Mouse (Mus musculus) erythroblast, embryonic 14.5 days (primary cell): ENCODE results near the gene Maml3. TPM values are rescaled to one million over a fixed set of nuclear protein-coding genes. Genes with fewer than 3 reads are reported as not detected.

ENCODE experiments used
- H3K27me3 ChIP-seq: 2 replicates; pipeline ENCODE4 v1.6.1; 2012; ENCODE audit warnings: inconsistent platforms; ENCODE audit not compliant: control insufficient read depth
- H3K36me3 ChIP-seq: 2 replicates; pipeline ENCODE4 v1.6.1; 2012; ENCODE audit warnings: mild to moderate bottlenecking, inconsistent platforms; ENCODE audit not compliant: control insufficient read depth
- H3K4me1 ChIP-seq: 2 replicates; pipeline ENCODE4 v1.6.1; 2012; ENCODE audit warnings: inconsistent platforms; ENCODE audit not compliant: control insufficient read depth
- H3K4me3 ChIP-seq: replicated peaks from 2 replicates; pipeline ENCODE3; 2012; ENCODE audit warnings: moderate library complexity, mild to moderate bottlenecking, inconsistent platforms
- H3K9me3 ChIP-seq: 2 replicates; pipeline ENCODE4 v1.6.1; 2012; ENCODE audit warnings: low read length, inconsistent platforms, mixed read lengths; ENCODE audit not compliant: control insufficient read depth
- GATA1 ChIP-seq: IDR thresholded peaks from 2 replicates; pipeline ENCODE4 v1.6.1; 2012; ENCODE audit warnings: low read length, inconsistent platforms, mixed read lengths
- TAL1 ChIP-seq: IDR thresholded peaks from 3 replicates; pipeline ENCODE4 v1.6.1; 2012; ENCODE audit warnings: low read length, inconsistent platforms, mixed read lengths
- polyA plus RNA-seq: library from polyadenylated mRNA; stranded (reverse); fragments of >175 nt; gene quantifications from 2 replicates; pipeline ENCODE4 v1.2.3, GENCODE M21; 2012

Maml3 gene
- polyA plus RNA-seq, 1 experiment: 0.04 TPM

DNA sequence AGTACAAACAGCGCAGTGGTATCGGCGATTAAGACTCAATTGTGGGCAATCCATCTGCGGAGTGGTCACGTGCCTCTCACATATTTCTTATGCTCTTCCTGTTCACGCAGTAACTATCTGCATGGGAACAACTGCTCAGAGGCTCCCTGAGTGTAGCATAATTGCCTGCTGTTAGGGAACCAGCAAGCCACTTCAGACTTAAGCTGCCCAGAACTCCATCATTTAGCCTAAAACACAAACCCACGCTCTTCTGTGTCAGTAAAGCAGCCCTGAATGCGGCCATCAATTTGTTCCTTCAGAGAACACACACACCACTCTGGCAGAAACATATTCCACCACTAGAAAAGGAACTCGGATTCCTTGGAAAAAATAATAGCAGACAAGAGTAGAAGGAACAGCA lies 305.2 kb downstream of the Maml3 start:
- Histone ChIP-seq H3K9me3 (no peaks in the 10 kb centered on the region), H3K4me3 (no peak overlapping the region), H3K4me1 (peaks cover 3% of the 10 kb centered on the region), H3K27me3 (no peaks in the 10 kb centered on the region), H3K36me3 (no peaks in the 10 kb centered on the region)
- no peak for TF ChIP-seq TAL1
- TF ChIP-seq GATA1: no peak

DNA sequence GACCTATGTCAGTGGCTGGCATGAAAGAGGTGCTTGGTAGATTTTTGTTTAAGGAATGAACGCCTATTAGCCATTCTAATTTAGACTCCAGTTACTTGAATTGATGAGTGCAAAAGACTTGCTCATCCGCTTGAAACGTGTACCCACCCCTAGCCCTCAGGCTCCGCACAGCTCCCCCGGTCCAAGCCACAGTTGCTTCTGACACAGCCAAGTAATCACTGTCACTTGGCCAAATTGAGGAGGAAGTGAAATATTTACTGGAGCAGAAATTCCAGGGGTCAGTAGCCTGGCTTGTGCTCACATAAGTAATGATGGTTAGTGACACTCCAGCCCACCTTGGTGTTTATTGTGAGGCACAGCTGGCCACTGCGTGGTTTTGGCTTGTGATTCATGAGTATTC lies 308.0 kb downstream of the Maml3 start:
- H3K4me3 ChIP-seq: no peak overlapping the region
- TF ChIP-seq GATA1 (no peak), TAL1 (no peak)
- no peaks in the 10 kb centered on the region for H3K9me3 ChIP-seq
- no peaks in the 10 kb centered on the region for H3K27me3 ChIP-seq
- H3K36me3 ChIP-seq: no peaks in the 10 kb centered on the region
- H3K4me1 ChIP-seq: peaks cover 3% of the 10 kb centered on the region

DNA sequence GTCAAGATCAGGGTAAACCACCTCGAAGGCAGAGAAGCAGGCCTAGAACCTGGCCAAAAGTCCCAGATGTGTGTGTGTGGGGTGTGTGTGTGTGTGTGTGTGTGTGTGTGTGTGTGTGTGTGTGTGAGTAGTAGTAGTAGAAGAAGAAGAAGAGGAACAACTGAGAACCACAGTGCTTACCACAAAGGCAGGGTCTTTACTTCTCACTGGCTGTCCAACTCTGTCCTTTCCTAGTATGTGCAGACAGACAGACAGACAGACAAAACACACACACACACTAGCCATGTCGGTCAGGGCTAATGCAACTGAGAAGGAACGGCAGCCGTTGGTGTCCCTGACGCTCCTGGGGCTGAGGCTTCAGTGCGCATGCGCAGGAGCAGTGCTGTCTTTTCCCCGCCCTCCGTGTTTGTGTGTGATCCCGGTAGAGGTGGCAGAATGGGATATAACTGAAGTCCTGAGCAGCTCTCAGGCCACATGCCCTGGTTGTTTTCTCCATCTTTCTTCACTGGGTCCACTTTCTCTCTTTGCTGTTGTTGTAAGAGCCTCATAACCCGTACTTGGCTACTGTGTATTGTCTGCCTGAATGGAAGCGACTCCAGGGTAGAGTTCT lies 308.6 kb downstream of the Maml3 start:
- peaks cover 3% of the 10 kb centered on the region for H3K4me1 ChIP-seq
- no peak for TF ChIP-seq TAL1
- no peak for TF ChIP-seq GATA1
- H3K4me3 ChIP-seq: peak overlapping the region; percentile 39
- H3K9me3 ChIP-seq: no peaks in the 10 kb centered on the region
- no peaks in the 10 kb centered on the region for H3K36me3 ChIP-seq
- H3K27me3 ChIP-seq: no peaks in the 10 kb centered on the region

DNA sequence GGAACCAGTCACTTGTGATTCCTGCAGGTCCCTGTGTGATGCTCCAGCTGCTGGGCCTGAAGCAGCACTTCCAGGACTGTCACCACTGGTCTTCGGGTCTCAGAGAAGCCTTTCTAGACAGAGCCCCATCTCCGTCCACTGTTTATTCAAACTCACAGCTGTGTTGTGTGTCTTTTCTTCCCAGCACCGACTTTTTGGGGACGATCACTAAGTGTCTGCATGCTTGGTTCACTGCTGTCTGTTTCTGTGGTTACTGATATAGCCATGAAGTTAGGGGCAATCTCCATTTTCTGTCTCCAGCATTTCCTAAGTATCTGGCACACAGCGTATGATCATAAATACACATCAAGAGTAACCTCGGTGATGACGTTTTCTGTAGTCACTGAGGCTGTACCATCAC lies 313.3 kb downstream of the Maml3 start:
- TF ChIP-seq GATA1 (no peak), TAL1 (no peak)
- no peak overlapping the region for H3K4me3 ChIP-seq
- H3K27me3 ChIP-seq: no peaks in the 10 kb centered on the region; the same call in 1 of the 2 replicates
- H3K36me3 ChIP-seq: no peaks in the 10 kb centered on the region
- H3K4me1 ChIP-seq: peaks cover 5% of the 10 kb centered on the region
- no peaks in the 10 kb centered on the region; the same call in 1 of the 2 replicates for H3K9me3 ChIP-seq

DNA sequence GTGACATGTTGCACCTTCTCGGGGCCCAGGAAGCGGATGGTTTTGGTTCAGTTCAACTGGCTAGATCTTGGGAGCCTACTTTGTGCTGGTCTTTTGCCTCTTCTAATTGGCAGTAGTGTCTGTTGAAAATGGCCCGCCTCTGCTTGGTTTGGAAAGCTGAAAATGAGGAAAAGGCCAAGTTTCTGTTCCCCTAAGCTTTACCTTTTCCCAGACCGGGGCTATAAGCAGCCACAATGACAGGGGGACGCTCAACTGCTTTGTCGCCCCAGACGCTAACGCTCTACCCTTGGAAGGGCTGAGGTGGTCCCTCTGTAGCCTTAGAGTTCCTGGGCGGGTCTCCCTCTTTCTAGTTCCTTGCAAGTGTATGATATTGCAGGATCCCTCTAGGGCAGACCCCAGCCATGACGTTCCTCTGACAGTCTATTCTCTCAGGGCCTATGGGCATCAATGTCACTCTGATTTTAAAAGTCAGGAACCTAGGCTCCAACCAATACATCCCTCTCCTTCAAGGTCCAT lies 315.4 kb downstream of the Maml3 start:
- no peak for TF ChIP-seq GATA1
- no peak for TF ChIP-seq TAL1
- Histone ChIP-seq H3K4me3 (no peak overlapping the region), H3K9me3 (no peaks in the 10 kb centered on the region; the same call in 1 of the 2 replicates), H3K36me3 (no peaks in the 10 kb centered on the region), H3K27me3 (no peaks in the 10 kb centered on the region; the same call in 1 of the 2 replicates), H3K4me1 (peaks cover 2% of the 10 kb centered on the region; the same call in 1 of the 2 replicates)

DNA sequence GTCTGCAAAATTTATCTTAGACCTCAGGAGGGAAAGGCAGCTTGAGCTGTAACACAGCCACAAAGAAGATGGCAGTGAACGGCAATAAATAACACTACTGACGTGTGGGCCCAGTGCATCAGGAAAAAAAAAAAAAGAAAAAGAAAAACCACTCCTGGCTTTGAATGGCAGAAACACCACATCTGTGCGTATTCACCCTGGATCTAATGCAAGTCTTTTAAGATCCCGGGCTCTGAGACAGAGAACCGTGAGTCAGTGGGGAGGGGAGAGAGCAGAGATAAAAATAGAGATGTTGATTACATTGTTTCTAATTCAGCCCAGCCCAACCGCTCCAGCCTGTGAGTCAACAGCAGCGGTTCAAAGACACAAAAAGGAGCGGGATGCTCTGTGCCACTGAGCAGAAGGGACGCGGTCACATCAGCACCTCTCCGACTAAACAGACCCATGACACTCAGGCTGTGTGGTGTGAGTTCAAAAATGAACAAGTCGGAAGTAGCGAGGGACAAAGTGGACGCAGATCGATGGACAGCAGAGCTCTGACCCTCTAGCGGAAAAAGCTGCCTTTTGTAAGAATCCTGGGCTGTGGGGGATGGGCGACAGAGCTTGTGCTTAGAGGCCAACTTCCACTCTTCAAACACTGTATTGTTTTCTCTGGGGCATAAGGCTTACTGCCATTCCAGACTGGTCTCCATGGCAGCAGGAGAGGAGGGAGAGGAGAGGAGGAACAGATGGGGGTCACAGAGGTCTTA lies 316.1 kb downstream of the Maml3 start:
- H3K4me1 ChIP-seq: peaks cover 2% of the 10 kb centered on the region; the same call in 1 of the 2 replicates
- no peaks in the 10 kb centered on the region for H3K36me3 ChIP-seq
- no peak overlapping the region for H3K4me3 ChIP-seq
- TF ChIP-seq TAL1 (no peak), GATA1 (no peak)
- no peaks in the 10 kb centered on the region; the same call in 1 of the 2 replicates for H3K9me3 ChIP-seq
- no peaks in the 10 kb centered on the region; the same call in 1 of the 2 replicates for H3K27me3 ChIP-seq

DNA sequence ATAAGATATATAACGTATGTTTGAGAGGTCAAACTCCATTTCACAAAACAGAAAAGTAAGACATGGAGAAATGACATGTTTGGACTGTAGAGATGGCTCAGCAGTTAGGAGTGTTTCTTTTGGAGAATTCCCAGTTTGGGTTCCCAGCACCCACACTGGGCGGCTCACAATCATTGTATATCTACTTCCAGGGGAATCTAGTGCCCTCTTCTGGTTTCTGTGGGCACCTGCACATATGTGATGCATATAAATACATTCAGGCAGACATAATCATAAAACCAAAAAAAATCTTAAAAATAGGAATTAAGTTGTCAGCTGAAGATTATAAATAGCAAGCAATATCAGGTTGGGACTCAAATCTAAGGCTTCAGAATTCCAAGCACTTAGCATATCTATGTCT lies 316.9 kb downstream of the Maml3 start:
- H3K4me3 ChIP-seq: no peak overlapping the region
- no peaks in the 10 kb centered on the region; the same call in 1 of the 2 replicates for H3K27me3 ChIP-seq
- no peaks in the 10 kb centered on the region for H3K36me3 ChIP-seq
- H3K9me3 ChIP-seq: no peaks in the 10 kb centered on the region; the same call in 1 of the 2 replicates
- TF ChIP-seq TAL1 (no peak), GATA1 (no peak)
- H3K4me1 ChIP-seq: peaks cover 2% of the 10 kb centered on the region; the same call in 1 of the 2 replicates

DNA sequence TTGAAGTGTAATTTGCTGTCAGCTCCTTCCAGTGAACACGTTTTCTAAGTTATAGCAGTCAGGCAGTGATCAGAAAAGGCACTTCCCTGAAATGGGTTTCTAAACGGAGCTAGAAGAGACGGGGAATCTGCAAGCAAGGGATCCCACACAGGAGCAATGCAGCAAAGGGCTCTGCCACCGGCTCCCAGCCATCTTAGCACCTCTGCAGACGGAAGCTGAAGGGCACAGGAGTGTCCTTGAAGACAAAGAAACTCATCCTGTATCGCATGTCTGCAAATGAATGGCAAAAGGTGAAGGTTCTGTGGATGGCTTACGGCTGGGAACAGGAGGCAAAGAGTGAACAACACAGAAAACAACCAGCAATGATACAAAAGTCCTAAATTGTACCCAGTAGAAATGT lies 319.1 kb downstream of the Maml3 start:
- Histone ChIP-seq H3K4me3 (no peak overlapping the region), H3K4me1 (peaks cover 2% of the 10 kb centered on the region; the same call in 1 of the 2 replicates), H3K36me3 (no peaks in the 10 kb centered on the region), H3K27me3 (no peaks in the 10 kb centered on the region; the same call in 1 of the 2 replicates), H3K9me3 (no peaks in the 10 kb centered on the region; the same call in 1 of the 2 replicates)
- TF ChIP-seq GATA1 (no peak), TAL1 (no peak)

DNA sequence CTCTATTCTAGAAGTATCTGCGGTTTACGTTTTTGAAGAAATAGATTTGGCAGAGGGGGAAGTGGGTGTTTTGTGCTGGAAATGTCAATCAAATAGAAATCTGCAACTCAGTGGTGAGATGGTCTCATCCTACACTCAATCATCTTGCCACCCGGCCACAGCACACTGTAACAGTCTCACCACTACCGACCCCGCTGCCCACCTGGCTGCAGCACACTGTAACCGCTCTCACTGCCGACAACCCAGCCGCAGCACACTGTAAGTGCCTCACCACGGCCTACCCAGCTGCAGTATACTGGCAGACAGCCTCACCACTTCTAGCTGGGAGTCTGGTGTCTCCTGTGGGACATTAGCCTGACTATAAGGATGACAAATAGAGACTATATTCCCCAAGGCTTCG lies 322.7 kb downstream of the Maml3 start:
- H3K36me3 ChIP-seq: no peaks in the 10 kb centered on the region
- H3K4me1 ChIP-seq: no peaks in the 10 kb centered on the region
- no peak overlapping the region for H3K4me3 ChIP-seq
- no peaks in the 10 kb centered on the region for H3K27me3 ChIP-seq
- H3K9me3 ChIP-seq: no peaks in the 10 kb centered on the region
- no peak for TF ChIP-seq GATA1
- no peak for TF ChIP-seq TAL1
